Mouse (Mus musculus) olfactory bulb, adult 2 months (tissue): ENCODE measurements around the gene Nipbl. TPM values are rescaled to one million over a fixed set of nuclear protein-coding genes. Genes with fewer than 3 reads are reported as not detected.

Experiments used
- H3K27ac ChIP-seq: fragments of 200-500 bp; 2 replicates; pipeline ENCODE4 v1.5.1; 2012; ENCODE audit warnings: low read depth, low read length; ENCODE audit not compliant: insufficient read depth
- H3K4me1 ChIP-seq: fragments of 200-500 bp; 2 replicates; pipeline ENCODE4 v1.6.1; 2012; ENCODE audit warnings: low read length; ENCODE audit not compliant: control insufficient read depth, insufficient read depth
- H3K4me3 ChIP-seq: fragments of 200-500 bp; 2 replicates; pipeline ENCODE4 v1.5.1; 2012; ENCODE audit warnings: mild to moderate bottlenecking, low read depth, low read length, moderate library complexity; ENCODE audit not compliant: insufficient read depth
- CTCF ChIP-seq: fragments of 200-500 bp; IDR thresholded peaks from 2 replicates; pipeline ENCODE4 v1.5.1; 2012; ENCODE audit warnings: low read depth, mild to moderate bottlenecking, low read length, moderate library complexity; ENCODE audit not compliant: insufficient read depth
- POLR2A ChIP-seq: fragments of 200-500 bp; IDR thresholded peaks from 2 replicates; pipeline ENCODE4 v1.6.1; 2012; ENCODE audit warnings: mild to moderate bottlenecking, low read depth, low read length, moderate library complexity; ENCODE audit not compliant: insufficient read depth
- WGBS: fragments of 180-500 bp; shearing (Covaris S2); methylation state at CpG from one replicate; pipeline ENCODE4 v1.1.7; 2018; 5-methylcytosine and 5-hydroxymethylcytosine counted together
- polyA plus RNA-seq: library from polyadenylated mRNA; stranded (reverse); fragments of >200 nt; gene quantifications from 2 replicates; pipeline ENCODE4 v1.2.4, GENCODE M21; 2012; ENCODE audit warnings: low replicate concordance; ENCODE audit not compliant: missing spikeins, insufficient read depth, insufficient read length

Gene Nipbl
- polyA plus RNA-seq, 1 experiment: 161 TPM

DNA sequence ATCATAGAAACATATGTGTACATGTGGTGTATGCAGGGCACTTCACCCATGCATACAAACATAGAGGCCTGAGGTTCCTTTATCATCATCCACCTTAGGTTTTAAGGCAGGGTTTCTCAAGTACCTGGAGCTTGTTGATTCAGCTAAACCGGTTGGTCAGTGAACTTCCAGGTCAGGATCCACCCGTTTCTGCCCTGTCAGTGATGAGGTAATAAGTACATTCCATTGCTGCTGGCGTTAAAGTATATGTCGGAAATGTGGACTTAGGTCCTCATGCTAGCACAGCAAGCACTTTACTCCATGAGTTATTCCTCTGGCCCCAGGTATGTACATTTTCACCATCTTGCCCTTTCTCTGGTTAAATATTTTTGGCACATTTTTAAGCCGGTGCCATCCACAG, 14.8 kb downstream of the Nipbl start:
- H3K4me1 ChIP-seq: no peaks in the 10 kb centered on the region
- H3K4me3 ChIP-seq: no peak overlapping the region
- WGBS: 91% methylated on average over 5 of the region's 5 CpGs
- no peak overlapping the region for H3K27ac ChIP-seq
- TF ChIP-seq POLR2A: no peak
- TF ChIP-seq CTCF: no peak

DNA sequence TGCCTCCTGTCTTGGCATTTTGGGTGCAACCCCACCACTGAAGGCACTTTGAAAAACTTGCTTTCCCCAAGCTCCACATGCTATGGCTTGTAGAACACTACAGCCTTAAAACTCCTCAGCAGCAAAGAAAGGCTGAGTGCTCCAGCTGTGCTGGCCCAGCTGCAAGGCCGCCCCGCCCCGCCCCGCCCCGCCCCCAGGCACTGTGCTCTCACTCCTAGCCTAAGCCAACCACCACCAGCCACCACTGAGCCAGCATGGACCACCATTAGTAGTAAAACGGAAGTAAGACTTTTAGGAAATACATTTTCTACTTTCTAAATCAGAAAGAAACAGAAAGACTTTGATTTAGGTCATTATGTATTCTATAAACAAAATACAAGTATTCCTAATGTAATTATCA, 23.4 kb downstream of the Nipbl start:
- TF ChIP-seq CTCF (no peak), POLR2A (no peak)
- H3K4me1 ChIP-seq: no peaks in the 10 kb centered on the region
- no peak overlapping the region for H3K4me3 ChIP-seq
- H3K27ac ChIP-seq: no peak overlapping the region
- WGBS: 43% methylated on average over 6 of the region's 6 CpGs

GRCm38 (mm10) chr15:8416500-8417138, 27.6 kb downstream of the Nipbl start:
- no peaks in the 10 kb centered on the region for H3K4me1 ChIP-seq
- WGBS: 54% methylated on average over 4 of the region's 4 CpGs
- no peak overlapping the region for H3K4me3 ChIP-seq
- TF ChIP-seq POLR2A: no peak
- no peak for TF ChIP-seq CTCF
- no peak overlapping the region for H3K27ac ChIP-seq

GRCm38 (mm10) chr15:8413356-8413755, 30.9 kb downstream of the Nipbl start:
- TF ChIP-seq POLR2A (no peak), CTCF (no peak)
- Histone ChIP-seq H3K4me3 (no peak overlapping the region), H3K27ac (no peak overlapping the region), H3K4me1 (no peaks in the 10 kb centered on the region)
- 92% methylated on average over 3 of the region's 3 CpGs for WGBS

DNA sequence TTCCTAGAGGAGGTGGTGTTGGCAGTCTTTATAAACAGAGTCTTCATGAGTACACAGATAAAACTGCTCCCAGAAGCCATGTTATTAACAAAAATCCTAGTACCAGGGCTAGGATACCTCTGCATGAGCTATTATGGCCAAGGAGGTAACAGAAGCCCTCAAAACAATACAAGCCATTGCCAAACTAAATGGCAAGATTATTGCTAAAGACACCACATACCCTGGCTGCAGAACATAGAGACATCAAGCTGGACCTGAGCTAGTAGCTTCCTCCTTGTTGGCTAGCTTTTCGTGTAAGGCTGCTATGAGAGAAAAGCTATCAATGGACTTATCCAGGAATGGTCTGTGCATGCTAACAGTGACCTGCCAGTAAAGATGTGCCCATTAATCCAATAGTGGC, 32.4 kb downstream of the Nipbl start:
- Histone ChIP-seq H3K4me3 (no peak overlapping the region), H3K4me1 (no peaks in the 10 kb centered on the region), H3K27ac (no peak overlapping the region)
- 96% methylated on average over 1 of the region's 1 CpGs for WGBS
- TF ChIP-seq POLR2A (no peak), CTCF (no peak)

DNA sequence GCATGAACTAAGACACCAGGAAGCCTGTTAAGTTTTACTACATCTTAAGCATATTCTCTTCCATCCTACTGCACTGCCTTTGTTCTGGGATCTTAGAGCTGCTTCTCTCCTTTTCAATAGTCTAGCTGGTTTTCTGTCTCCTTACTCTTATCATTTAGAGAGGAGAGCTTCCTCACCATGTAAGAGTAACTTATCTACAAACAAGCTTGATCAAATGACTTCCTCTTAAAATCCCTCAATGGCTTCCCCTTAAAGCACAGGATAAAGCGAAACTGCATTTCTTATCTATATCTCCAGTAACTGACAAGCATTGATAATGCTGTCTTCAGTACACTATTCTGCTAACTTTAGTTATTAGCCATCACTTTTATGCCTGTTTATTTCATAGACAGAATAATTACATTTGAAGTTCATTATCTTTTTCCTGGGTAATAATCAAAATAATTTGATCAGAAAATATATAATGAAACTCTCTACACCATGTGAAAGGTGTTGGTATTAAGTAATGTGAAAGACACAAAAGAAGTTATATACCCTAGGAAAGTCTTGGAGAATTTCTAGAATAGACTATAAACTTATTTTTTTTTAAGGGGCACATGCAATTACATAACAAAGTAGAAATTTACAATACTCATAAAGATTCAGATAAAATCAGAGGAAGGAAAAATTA, 33.0 kb downstream of the Nipbl start:
- no peak overlapping the region for H3K27ac ChIP-seq
- no peaks in the 10 kb centered on the region for H3K4me1 ChIP-seq
- WGBS: 94% methylated on average over 1 of the region's 1 CpGs
- TF ChIP-seq CTCF (no peak), POLR2A (no peak)
- H3K4me3 ChIP-seq: no peak overlapping the region

GRCm38 (mm10) chr15:8407082-8407481, 37.2 kb downstream of the Nipbl start:
- TF ChIP-seq CTCF (no peak), POLR2A (no peak)
- no peaks in the 10 kb centered on the region for H3K4me1 ChIP-seq
- no peak overlapping the region for H3K27ac ChIP-seq
- no peak overlapping the region for H3K4me3 ChIP-seq
- 82% methylated on average over 2 of the region's 2 CpGs for WGBS

GRCm38 (mm10) chr15:8406219-8406618, 38.0 kb downstream of the Nipbl start:
- Histone ChIP-seq H3K4me1 (peaks cover 4% of the 10 kb centered on the region; the same call in 1 of the 2 replicates), H3K27ac (no peak overlapping the region), H3K4me3 (no peak overlapping the region)
- 53% methylated on average over 2 of the region's 2 CpGs for WGBS
- TF ChIP-seq CTCF: no peak
- no peak for TF ChIP-seq POLR2A

DNA sequence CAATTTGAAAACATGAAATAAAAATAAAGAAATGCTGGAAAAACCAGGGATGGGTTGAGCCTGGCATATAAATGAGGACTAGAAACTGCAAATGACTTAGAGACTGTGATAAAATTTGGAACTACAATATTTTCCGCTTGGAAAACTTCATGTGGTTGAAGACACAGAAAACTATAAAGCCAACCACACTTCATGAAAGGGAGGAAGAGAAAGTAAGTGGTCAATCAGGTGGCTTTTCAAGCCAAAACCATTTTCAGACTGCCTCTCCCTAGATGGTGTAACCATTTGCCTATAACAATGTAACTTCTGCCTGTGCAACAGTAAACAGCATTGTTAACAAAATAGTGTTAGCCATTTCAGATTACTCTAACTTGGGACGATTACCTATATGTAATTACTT, 41.7 kb downstream of the Nipbl start:
- TF ChIP-seq POLR2A (no peak), CTCF (no peak)
- H3K27ac ChIP-seq: no peak overlapping the region
- H3K4me1 ChIP-seq: peaks cover 4% of the 10 kb centered on the region; the same call in 1 of the 2 replicates
- WGBS: 94% methylated on average over 2 of the region's 2 CpGs
- H3K4me3 ChIP-seq: no peak overlapping the region
